ENCODE assay signal across 8 mouse cellular contexts in genomic region chr11:3126478-3127302, GRCm38 (mm10).
A peak's percentile ranks its signal among the peaks of the same experiment; 100 is the strongest.
DNase-seq lines count a peak whose midpoint lies in the region; ATAC-seq lines count a peak whose summit lies in the region.
"Not testable (repeated sequence)": the region's sequence is repeated elsewhere in the genome, so short reads cannot be mapped to it uniquely, and the experiment has no call there.

No protein-coding gene starts in this region.

- DNase-seq in left cerebral cortex, postnatal 25 days (ENCODE audit: low spot score in 2 of 2): peak; percentile 99
- peak; percentile 93 to 94 for DNase-seq in lung, postnatal 4 days
- peak; percentile 90 for DNase-seq in right cerebral cortex, postnatal 14 days
- DNase-seq in urinary bladder, postnatal 14 days (ENCODE audit: low spot score): peak; percentile 90

- not testable (repeated sequence) for H3K4me3 ChIP-seq in forebrain, embryonic 16.5 days (replicated peaks; ENCODE audit: low read length); heart, embryonic 15.5 days; kidney, embryonic 14.5 days (ENCODE audit: low read length)

- H3K27me3 ChIP-seq in forebrain, embryonic 16.5 days (replicated peaks; ENCODE audit: control insufficient read depth, insufficient read depth, low read length); heart, embryonic 15.5 days; kidney, embryonic 14.5 days (ENCODE audit: control insufficient read depth, insufficient read depth, low read length): not testable (repeated sequence)

- ATAC-seq in cerebellum, adult (ENCODE audit: insufficient number of reproducible peaks, low FRiP score, low TSS enrichment): peak; percentile 15
- ATAC-seq in forebrain, embryonic 16.5 days: peak; percentile 0; the same call in 1 of the 2 replicates
- peak; percentile 20 for ATAC-seq in heart, embryonic 15.5 days (replicated peaks; ENCODE audit: insufficient number of reproducible peaks, insufficient read depth, low FRiP score, low read depth)
- peak; percentile 17 for ATAC-seq in kidney, embryonic 14.5 days (ENCODE audit: low FRiP score, low TSS enrichment)

- H3K4me2 ChIP-seq in forebrain, embryonic 16.5 days (ENCODE audit: low read length); heart, embryonic 15.5 days; kidney, embryonic 14.5 days (replicated peaks; ENCODE audit: low read depth, low read length): not testable (repeated sequence)

- H3K4me1 ChIP-seq in forebrain, embryonic 16.5 days (replicated peaks; ENCODE audit: control insufficient read depth, insufficient read depth, low read length); heart, embryonic 15.5 days (replicated peaks); kidney, embryonic 14.5 days (ENCODE audit: control insufficient read depth, insufficient read depth, low read length): not testable (repeated sequence)

- 81% methylated on average over 6 of the region's 6 CpGs for WGBS in forebrain, embryonic 16.5 days
- 67% methylated on average over 6 of the region's 6 CpGs for WGBS in heart, embryonic 15.5 days
- 82% methylated on average over 6 of the region's 6 CpGs for WGBS in kidney, embryonic 14.5 days

- H3K27ac ChIP-seq in forebrain, embryonic 16.5 days (ENCODE audit: low read length); heart, embryonic 15.5 days; kidney, embryonic 14.5 days (ENCODE audit: low read depth, low read length): not testable (repeated sequence)

- not testable (repeated sequence) for H3K9me3 ChIP-seq in forebrain, embryonic 16.5 days (ENCODE audit: control insufficient read depth, low read length); heart, embryonic 15.5 days (replicated peaks); kidney, embryonic 14.5 days (ENCODE audit: control insufficient read depth, low read length)

- H3K36me3 ChIP-seq in forebrain, embryonic 16.5 days (ENCODE audit: control insufficient read depth, insufficient read depth); heart, embryonic 15.5 days; kidney, embryonic 14.5 days (ENCODE audit: control insufficient read depth, insufficient read depth, low read length): not testable (repeated sequence)

- intact Hi-C loops in left cerebral cortex, postnatal 25 days (cut with DNase I): not testable (repeated sequence)

- H3K9ac ChIP-seq in forebrain, embryonic 16.5 days (replicated peaks; ENCODE audit: low read depth, low read length); heart, embryonic 15.5 days; kidney, embryonic 14.5 days (ENCODE audit: low read depth, low read length): not testable (repeated sequence)
